ENCODE assay signal across 17 mouse cellular contexts in genomic region chr15:20403596-20403995, GRCm38 (mm10). TPM values are rescaled to one million over a fixed set of nuclear protein-coding genes. Genes with fewer than 3 reads are reported as not detected.
DNase-seq lines count a peak whose midpoint lies in the region; ATAC-seq and TF ChIP-seq lines count a peak whose summit lies in the region.
"Had no signal": no experiment of that assay in that cellular context is flagged by ENCODE, and none has a peak within 500 bp of the region (broad histone marks: within the 10 kb centered on the region; RNA-seq: fewer than 3 reads in every experiment).

No protein-coding gene starts in this region.

- H3K4me3 ChIP-seq in gastrocnemius, adult 2 months = no peak overlapping the region
- H3K4me3 ChIP-seq in limb, embryonic 14.5 days (replicated peaks; ENCODE audit: low read length) = no peak overlapping the region
- no peak overlapping the region for H3K4me3 ChIP-seq in limb, embryonic 10.5 days
- H3K4me3 ChIP-seq: heart, embryonic 10.5 days; limb, embryonic 13.5 days had no signal

- H3K9me3 ChIP-seq in limb, embryonic 14.5 days (ENCODE audit: control insufficient read depth, low read length) = no peaks in the 10 kb centered on the region
- no peaks in the 10 kb centered on the region for H3K9me3 ChIP-seq in limb, embryonic 10.5 days (replicated peaks)
- H3K9me3 ChIP-seq: heart, embryonic 10.5 days; limb, embryonic 13.5 days had no signal

- H3K27me3 ChIP-seq in limb, embryonic 14.5 days (ENCODE audit: control insufficient read depth, insufficient read depth, low read length) = no peaks in the 10 kb centered on the region
- H3K27me3 ChIP-seq in limb, embryonic 10.5 days (ENCODE audit: low read depth, poor library complexity, severe bottlenecking) = no peaks in the 10 kb centered on the region
- H3K27me3 ChIP-seq: limb, embryonic 13.5 days had no signal

- intact Hi-C loops in gastrocnemius, adult 2 months (cut with DNase I) = no loop called here

- DNase-seq in gastrocnemius, adult 2 months = no peak
- no peak for DNase-seq in gastrocnemius, postnatal 4 days (ENCODE audit: low spot score in 2 of 2)
- peak; percentile 15 for DNase-seq in limb, embryonic 14.5 days (ENCODE audit: low spot score)
- DNase-seq in limb, embryonic 10.5 days (ENCODE audit: low spot score) = no peak
- peak; percentile 7 for DNase-seq in MEL-GATA-1-ER (ENCODE audit: extremely low read depth, low read depth)
- DNase-seq in adrenal gland, postnatal 14 days = no peak
- DNase-seq in thymus, postnatal 4 days = no peak
- DNase-seq: adrenal gland, adult 8-10 months; cerebellum, adult 2 months; lung, postnatal 4 days; thymus, postnatal 25 days had no signal

- H3K4me1 ChIP-seq in limb, embryonic 14.5 days (ENCODE audit: control insufficient read depth, insufficient read depth, low read length) = no peaks in the 10 kb centered on the region
- no peaks in the 10 kb centered on the region for H3K4me1 ChIP-seq in limb, embryonic 10.5 days
- H3K4me1 ChIP-seq: heart, embryonic 10.5 days; limb, embryonic 13.5 days had no signal

- H3K36me3 ChIP-seq in limb, embryonic 14.5 days (ENCODE audit: control insufficient read depth, insufficient read depth, low read length) = no peaks in the 10 kb centered on the region
- no peaks in the 10 kb centered on the region for H3K36me3 ChIP-seq in limb, embryonic 10.5 days
- H3K36me3 ChIP-seq: heart, embryonic 10.5 days; limb, embryonic 13.5 days had no signal

- no peak overlapping the region for H3K4me2 ChIP-seq in limb, embryonic 14.5 days (replicated peaks; ENCODE audit: low read depth, low read length, severe bottlenecking)
- H3K4me2 ChIP-seq: limb, embryonic 13.5 days had no signal

- TF ChIP-seq POLR2A in limb, embryonic 14.5 days (IDR thresholded peaks at IDR 0.05; ENCODE audit: borderline replicate concordance, extremely low read depth, insufficient read depth, insufficient read length) = no peak

- TF ChIP-seq CTCF in gastrocnemius, adult 2 months (IDR thresholded peaks at IDR 0.05) = peak; percentile 46

- H3K27ac ChIP-seq in gastrocnemius, adult 2 months = no peak overlapping the region
- no peak overlapping the region for H3K27ac ChIP-seq in limb, embryonic 14.5 days (replicated peaks; ENCODE audit: low read depth, low read length)
- no peak overlapping the region for H3K27ac ChIP-seq in limb, embryonic 10.5 days
- H3K27ac ChIP-seq: heart, embryonic 10.5 days; limb, embryonic 13.5 days had no signal

- 47% methylated on average over 3 of the region's 3 CpGs for WGBS in limb, embryonic 14.5 days
- 56% methylated on average over 3 of the region's 3 CpGs for WGBS in limb, embryonic 10.5 days

- no peak overlapping the region for H3K9ac ChIP-seq in limb, embryonic 14.5 days (ENCODE audit: low read depth, low read length, severe bottlenecking)
- H3K9ac ChIP-seq: limb, embryonic 13.5 days had no signal

- ATAC-seq in limb, embryonic 14.5 days (ENCODE audit: low FRiP score, low read depth) = no peak
- ATAC-seq in megakaryocyte progenitor cell, adult 5-6 weeks (replicated peaks; ENCODE audit: poor library complexity) = peak; percentile 46; the same call in 1 of the 2 replicates
- ATAC-seq: inflammation-experienced regulatory T-cells, adult 6 months had no signal

RNA-seq across cellular contexts. Expression of gene Cdh12, which starts 45.5 kb away (rescaled TPM):
- not detected for total RNA-seq in gastrocnemius, adult 2 months (2021)
- total RNA-seq in gastrocnemius, postnatal 4 days (2021) = under 1 TPM; 0.10 to 0.12 TPM
- polyA plus RNA-seq in limb, embryonic 14.5 days (2012; rRNA removed) = 0.13 and 0.16 TPM in 2 replicates
- 0.29 and 1.1 TPM in 2 replicates for polyA plus RNA-seq in limb, embryonic 14.5 days (2014; fragmentation: Nextera tagmentation; extraction: Ambion mirVana)
- 0.03 and 0.09 TPM in 2 replicates for polyA plus RNA-seq in limb, embryonic 10.5 days (2016; fragmentation: Nextera tagmentation; extraction: Ambion mirVana)
- not detected in 2 replicates for total RNA-seq in megakaryocyte progenitor cell, adult 5-6 weeks (2015)
- not detected in 2 replicates for total RNA-seq in megakaryocyte progenitor cell, adult 5-6 weeks (2017)
- 0.19 and 0.41 TPM in 2 replicates for total RNA-seq in adrenal gland, postnatal 14 days (2021)
- polyA plus RNA-seq: inflammation-experienced regulatory T-cells, adult 6 months; large intestine, adult 2 months; spleen, adult 2 months had no signal

Comparison
In these comparisons a context has a peak if more than half of its experiments do, and no peak if none do; other contexts are left out.
1. DNase-seq: peak in limb, embryonic 14.5 days (single experiment) and MEL-GATA-1-ER (single experiment); none in gastrocnemius, adult 2 months (single experiment), gastrocnemius, postnatal 4 days (0 of 2), limb, embryonic 10.5 days (single experiment), adrenal gland, postnatal 14 days (single experiment) and thymus, postnatal 4 days (single experiment).